Mouse (Mus musculus): ENCODE data around the gene Birc5. TPM values are rescaled to one million over a fixed set of nuclear protein-coding genes. Genes with fewer than 3 reads are reported as not detected.

Gene Birc5
- polyA plus RNA-seq, 1 experiment: 183 TPM

GRCm38 (mm10) chr11:117834086-117834485 lies 15.0 kb upstream of the Birc5 start:
- TF ChIP-seq CTCF (IDR thresholded peaks at IDR 0.05; ENCODE audit: low read depth, low read length) (no peak), EP300 (IDR thresholded peaks at IDR 0.05; ENCODE audit: insufficient read depth, low read depth, low read length) (no peak), POLR2A (IDR thresholded peaks at IDR 0.05; ENCODE audit: insufficient read depth, low read length) (no peak)
- H3K36me3 ChIP-seq (ENCODE audit: control insufficient read depth, insufficient read depth, low read length, poor library complexity, severe bottlenecking): no peaks in the 10 kb centered on the region

GRCm38 (mm10) chr11:117836306-117836705 lies 12.7 kb upstream of the Birc5 start:
- Histone ChIP-seq H3K4me1 (ENCODE audit: control insufficient read depth, insufficient read depth, low read length) (peaks cover 2% of the 10 kb centered on the region), H3K27me3 (ENCODE audit: control insufficient read depth, insufficient read depth, low read length, poor library complexity, severe bottlenecking) (no peaks in the 10 kb centered on the region), H3K9me3 (replicated peaks; ENCODE audit: control insufficient read depth, insufficient read depth, low read length, poor library complexity, severe bottlenecking) (no peaks in the 10 kb centered on the region), H3K27ac (ENCODE audit: insufficient read depth, low read length) (no peak overlapping the region), H3K4me3 (ENCODE audit: low read depth, low read length) (no peak overlapping the region), H3K9ac (ENCODE audit: low read depth, poor library complexity, severe bottlenecking) (no peak overlapping the region), H3K36me3 (ENCODE audit: control insufficient read depth, insufficient read depth, low read length, poor library complexity, severe bottlenecking) (no peaks in the 10 kb centered on the region)
- TF ChIP-seq POLR2A (IDR thresholded peaks at IDR 0.05; ENCODE audit: insufficient read depth, low read length): no peak
- no peak for TF ChIP-seq EP300 (IDR thresholded peaks at IDR 0.05; ENCODE audit: insufficient read depth, low read depth, low read length)
- TF ChIP-seq CTCF (IDR thresholded peaks at IDR 0.05; ENCODE audit: low read depth, low read length): no peak

More at GRCm38 (mm10) chr11:117834086-117834485, 15.0 kb upstream of the Birc5 start:
- H3K27ac ChIP-seq (ENCODE audit: insufficient read depth, low read length): no peak overlapping the region
- H3K27me3 ChIP-seq (ENCODE audit: control insufficient read depth, insufficient read depth, low read length, poor library complexity, severe bottlenecking): no peaks in the 10 kb centered on the region
- no peaks in the 10 kb centered on the region for H3K9me3 ChIP-seq (replicated peaks; ENCODE audit: control insufficient read depth, insufficient read depth, low read length, poor library complexity, severe bottlenecking)
- H3K4me3 ChIP-seq (ENCODE audit: low read depth, low read length): no peak overlapping the region
- H3K4me1 ChIP-seq (ENCODE audit: control insufficient read depth, insufficient read depth, low read length): no peaks in the 10 kb centered on the region
- H3K9ac ChIP-seq (ENCODE audit: low read depth, poor library complexity, severe bottlenecking): no peak overlapping the region

GRCm38 (mm10) chr11:117838572-117838971 lies 10.5 kb upstream of the Birc5 start:
- H3K27ac ChIP-seq (ENCODE audit: insufficient read depth, low read length): peak overlapping the region; percentile 60
- peaks cover 2% of the 10 kb centered on the region for H3K4me1 ChIP-seq (ENCODE audit: control insufficient read depth, insufficient read depth, low read length)
- TF ChIP-seq EP300 (IDR thresholded peaks at IDR 0.05; ENCODE audit: insufficient read depth, low read depth, low read length) (0 out of 2 replicates have a peak, but pooled peaks have one; percentile 40), CTCF (IDR thresholded peaks at IDR 0.05; ENCODE audit: low read depth, low read length) (no peak)
- no peaks in the 10 kb centered on the region for H3K9me3 ChIP-seq (replicated peaks; ENCODE audit: control insufficient read depth, insufficient read depth, low read length, poor library complexity, severe bottlenecking)
- H3K9ac ChIP-seq (ENCODE audit: low read depth, poor library complexity, severe bottlenecking): no peak overlapping the region
- H3K36me3 ChIP-seq (ENCODE audit: control insufficient read depth, insufficient read depth, low read length, poor library complexity, severe bottlenecking): no peaks in the 10 kb centered on the region
- H3K4me3 ChIP-seq (ENCODE audit: low read depth, low read length): no peak overlapping the region
- H3K27me3 ChIP-seq (ENCODE audit: control insufficient read depth, insufficient read depth, low read length, poor library complexity, severe bottlenecking): no peaks in the 10 kb centered on the region

DNA sequence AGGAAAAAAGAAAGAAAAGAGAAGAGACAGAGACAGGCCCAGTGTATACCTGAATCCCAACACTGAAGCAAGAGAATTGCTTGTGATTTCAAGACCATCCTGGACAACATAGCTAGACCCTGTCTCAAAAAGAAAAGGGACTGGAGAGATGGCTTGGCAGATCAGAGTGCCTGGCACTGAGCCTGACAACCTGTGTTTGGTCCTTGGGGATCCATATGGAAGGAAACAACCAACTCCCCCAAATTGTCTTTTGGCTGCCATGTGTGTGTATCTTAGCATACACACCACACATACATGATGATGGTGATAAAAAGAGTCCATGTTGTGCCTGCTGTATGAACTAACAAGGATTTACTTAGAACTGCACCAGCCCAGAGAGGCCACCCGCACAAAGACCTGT lies 10.0 kb upstream of the Birc5 start:
- no peak for TF ChIP-seq POLR2A (IDR thresholded peaks at IDR 0.05; ENCODE audit: insufficient read depth, low read length)
- TF ChIP-seq EP300 (IDR thresholded peaks at IDR 0.05; ENCODE audit: insufficient read depth, low read depth, low read length): no peak
- TF ChIP-seq CTCF (IDR thresholded peaks at IDR 0.05; ENCODE audit: low read depth, low read length): no peak
- no peak overlapping the region for H3K9ac ChIP-seq (ENCODE audit: low read depth, poor library complexity, severe bottlenecking)
- H3K9me3 ChIP-seq (replicated peaks; ENCODE audit: control insufficient read depth, insufficient read depth, low read length, poor library complexity, severe bottlenecking): no peaks in the 10 kb centered on the region

GRCm38 (mm10) chr11:117840910-117841309 lies 8.1 kb upstream of the Birc5 start:
- Histone ChIP-seq H3K36me3 (ENCODE audit: control insufficient read depth, insufficient read depth, low read length, poor library complexity, severe bottlenecking) (no peaks in the 10 kb centered on the region), H3K4me1 (ENCODE audit: control insufficient read depth, insufficient read depth, low read length) (peaks cover 2% of the 10 kb centered on the region), H3K4me3 (ENCODE audit: low read depth, low read length) (no peak overlapping the region), H3K27ac (ENCODE audit: insufficient read depth, low read length) (no peak overlapping the region), H3K9me3 (replicated peaks; ENCODE audit: control insufficient read depth, insufficient read depth, low read length, poor library complexity, severe bottlenecking) (no peaks in the 10 kb centered on the region), H3K9ac (ENCODE audit: low read depth, poor library complexity, severe bottlenecking) (no peak overlapping the region), H3K27me3 (ENCODE audit: control insufficient read depth, insufficient read depth, low read length, poor library complexity, severe bottlenecking) (no peaks in the 10 kb centered on the region)
- no peak for TF ChIP-seq CTCF (IDR thresholded peaks at IDR 0.05; ENCODE audit: low read depth, low read length)
- TF ChIP-seq POLR2A (IDR thresholded peaks at IDR 0.05; ENCODE audit: insufficient read depth, low read length): no peak
- TF ChIP-seq EP300 (IDR thresholded peaks at IDR 0.05; ENCODE audit: insufficient read depth, low read depth, low read length): no peak

More for the DNA sequence above, 10.0 kb upstream of the Birc5 start:
- Histone ChIP-seq H3K4me1 (ENCODE audit: control insufficient read depth, insufficient read depth, low read length) (peaks cover 2% of the 10 kb centered on the region), H3K4me3 (ENCODE audit: low read depth, low read length) (no peak overlapping the region), H3K27ac (ENCODE audit: insufficient read depth, low read length) (peak overlapping the region; percentile 60), H3K27me3 (ENCODE audit: control insufficient read depth, insufficient read depth, low read length, poor library complexity, severe bottlenecking) (no peaks in the 10 kb centered on the region), H3K36me3 (ENCODE audit: control insufficient read depth, insufficient read depth, low read length, poor library complexity, severe bottlenecking) (no peaks in the 10 kb centered on the region)

DNA sequence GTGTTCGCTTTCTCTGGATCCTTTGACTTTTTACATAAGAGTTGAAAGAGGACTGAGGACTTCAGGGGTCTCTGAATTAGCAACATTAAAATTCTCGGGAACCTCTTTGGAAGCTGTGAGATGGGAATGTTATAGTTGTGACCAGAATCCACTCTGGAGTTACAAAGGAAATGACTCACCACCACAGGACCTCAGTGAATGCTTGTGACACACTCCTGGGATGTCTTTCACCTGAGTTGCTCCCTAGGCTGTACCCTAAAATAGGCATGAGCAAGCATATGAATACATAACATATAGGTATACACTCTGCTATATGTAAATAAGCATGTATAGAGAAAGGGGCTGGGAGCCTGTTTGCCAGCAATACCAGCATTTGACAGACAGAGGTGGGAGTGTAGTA lies 5.6 kb upstream of the Birc5 start:
- no peak overlapping the region for H3K27ac ChIP-seq (ENCODE audit: insufficient read depth, low read length)
- no peak overlapping the region for H3K9ac ChIP-seq (ENCODE audit: low read depth, poor library complexity, severe bottlenecking)
- no peaks in the 10 kb centered on the region for H3K9me3 ChIP-seq (replicated peaks; ENCODE audit: control insufficient read depth, insufficient read depth, low read length, poor library complexity, severe bottlenecking)
- peaks cover 2% of the 10 kb centered on the region for H3K4me1 ChIP-seq (ENCODE audit: control insufficient read depth, insufficient read depth, low read length)
- no peaks in the 10 kb centered on the region for H3K36me3 ChIP-seq (ENCODE audit: control insufficient read depth, insufficient read depth, low read length, poor library complexity, severe bottlenecking)
- no peak overlapping the region for H3K4me3 ChIP-seq (ENCODE audit: low read depth, low read length)
- TF ChIP-seq EP300 (IDR thresholded peaks at IDR 0.05; ENCODE audit: insufficient read depth, low read depth, low read length) (no peak), POLR2A (IDR thresholded peaks at IDR 0.05; ENCODE audit: insufficient read depth, low read length) (no peak), CTCF (IDR thresholded peaks at IDR 0.05; ENCODE audit: low read depth, low read length) (no peak)
- no peaks in the 10 kb centered on the region for H3K27me3 ChIP-seq (ENCODE audit: control insufficient read depth, insufficient read depth, low read length, poor library complexity, severe bottlenecking)
